Mouse (Mus musculus) brain, embryonic 18.5 days (tissue): ENCODE results near the gene Rps18.
"Not testable (repeated sequence)": the region's sequence is repeated elsewhere in the genome, so short reads cannot be mapped to it uniquely, and the experiment has no call there.

ENCODE experiments used
- DNase-seq: peaks from one replicate; pipeline ENCODE4 v3.0.0-alpha.2; 2012; ENCODE audit warnings: low read depth, low spot score

Rps18 gene

DNA sequence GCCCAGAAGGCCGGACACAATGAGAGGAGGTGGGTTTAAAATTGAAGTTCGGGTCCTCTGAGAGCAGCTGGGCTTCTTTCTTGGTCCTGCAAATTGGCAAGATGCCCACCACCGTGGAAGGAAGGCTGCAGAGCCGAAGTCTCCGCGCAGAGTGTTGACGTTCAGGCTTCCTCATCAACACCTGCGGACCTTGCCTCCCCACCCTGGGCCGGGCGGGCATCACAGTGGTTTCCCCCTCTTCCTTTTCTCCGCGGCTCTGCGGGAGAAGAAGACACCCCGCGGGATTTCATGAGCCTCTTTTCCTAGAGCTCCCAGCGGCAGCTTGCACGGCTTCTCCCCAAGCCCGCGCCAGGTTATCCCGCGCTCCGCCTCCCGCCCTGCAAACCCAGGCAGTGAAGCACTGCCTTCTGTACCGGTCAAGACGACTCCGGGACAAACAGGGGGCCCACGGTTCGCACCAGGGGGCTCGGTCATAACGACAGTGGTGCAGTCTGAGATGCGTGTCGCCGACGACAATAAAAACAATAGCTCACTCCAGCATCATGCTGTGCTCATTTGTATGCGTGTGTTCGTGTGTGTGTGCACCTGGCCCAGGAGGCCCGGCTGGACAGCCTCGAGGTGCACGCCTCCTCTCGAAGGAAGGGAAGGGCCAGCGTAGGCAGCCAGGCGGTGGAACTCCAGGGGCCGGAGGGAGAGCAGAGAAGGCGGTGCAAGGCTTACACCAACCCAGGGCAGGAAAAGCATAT, 47.3 kb downstream of the Rps18 start:
- no peak for DNase-seq

DNA sequence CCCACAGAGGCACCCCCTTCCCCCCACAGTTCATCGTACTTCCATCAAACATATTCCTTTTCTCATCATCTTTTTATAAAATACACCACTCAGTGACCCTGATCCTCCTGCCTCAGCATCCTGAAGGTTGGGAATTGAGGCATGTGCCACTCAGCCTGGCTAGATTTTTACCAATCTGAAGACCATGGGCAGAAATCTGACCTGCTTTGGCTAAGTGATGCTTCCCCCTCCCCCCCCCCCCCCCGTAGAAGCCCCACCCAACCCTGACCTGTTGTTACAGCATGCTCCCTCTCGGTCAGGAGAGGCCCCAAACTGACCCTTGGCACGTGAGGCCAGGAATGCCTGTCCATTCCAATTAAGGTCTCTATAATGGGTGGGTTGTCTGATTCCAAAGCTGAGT, 51.0 kb downstream of the Rps18 start, which contains the start of gene Platr17:
TSS of gene Platr17 (plus strand) at position 301 of the 400 bp plus-strand sequence.
- not testable (repeated sequence) for DNase-seq

DNA sequence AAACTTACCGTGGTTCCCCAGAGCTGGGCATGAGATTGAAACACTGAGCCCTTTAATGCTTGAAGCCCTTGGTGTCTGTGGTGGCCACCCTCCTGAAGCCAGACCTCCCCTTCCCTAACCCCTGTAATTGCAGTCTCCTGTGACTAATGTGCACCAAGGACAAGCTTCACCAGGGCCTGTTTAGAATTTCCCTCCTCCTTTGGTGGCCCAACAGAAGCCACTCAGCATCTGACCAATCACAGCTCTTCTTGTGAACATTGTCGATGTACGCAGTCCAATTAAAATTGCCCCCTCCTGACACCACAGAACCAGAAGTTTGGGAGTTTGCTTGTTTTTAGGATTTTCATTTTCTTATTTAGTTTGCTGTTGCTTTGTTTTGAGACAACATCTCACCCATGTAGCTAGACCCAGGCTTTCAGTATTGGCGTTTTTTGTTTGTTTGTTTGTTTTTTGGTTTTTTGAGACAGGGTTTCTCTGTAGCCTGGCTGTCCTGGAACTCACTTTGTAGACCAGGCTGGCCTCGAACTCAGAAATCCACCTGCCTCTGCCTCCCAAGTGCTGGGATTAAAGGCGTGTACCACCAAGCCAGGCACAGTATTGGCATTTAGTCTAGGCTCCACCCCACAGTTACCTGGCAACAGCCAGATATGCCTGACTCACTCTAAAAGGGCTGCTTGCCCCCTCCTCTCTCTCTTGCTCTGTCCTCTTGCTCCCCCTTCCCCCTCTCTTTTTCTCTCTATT, 51.7 kb downstream of the Rps18 start:
- DNase-seq = not testable (repeated sequence)

DNA sequence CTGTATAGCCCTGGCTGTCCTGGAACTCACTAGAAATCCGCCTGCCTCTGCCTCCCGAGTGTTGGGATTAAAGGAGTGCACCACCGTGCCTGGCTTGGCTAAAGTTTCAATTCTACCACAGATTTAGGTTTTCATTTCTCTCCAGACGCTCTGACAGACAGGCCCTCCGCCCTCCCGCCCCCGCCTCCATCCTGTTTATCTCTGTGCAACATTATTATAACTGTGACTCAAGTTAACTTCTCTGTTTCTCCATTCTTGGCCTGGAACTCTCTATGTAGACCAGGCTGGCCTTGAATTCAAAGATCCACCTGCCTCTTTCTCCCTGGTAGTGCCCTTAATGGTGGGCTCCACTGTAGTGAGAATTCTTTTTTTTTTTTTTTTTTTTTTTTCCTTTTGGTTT, 53.3 kb downstream of the Rps18 start:
- DNase-seq = no peak

DNA sequence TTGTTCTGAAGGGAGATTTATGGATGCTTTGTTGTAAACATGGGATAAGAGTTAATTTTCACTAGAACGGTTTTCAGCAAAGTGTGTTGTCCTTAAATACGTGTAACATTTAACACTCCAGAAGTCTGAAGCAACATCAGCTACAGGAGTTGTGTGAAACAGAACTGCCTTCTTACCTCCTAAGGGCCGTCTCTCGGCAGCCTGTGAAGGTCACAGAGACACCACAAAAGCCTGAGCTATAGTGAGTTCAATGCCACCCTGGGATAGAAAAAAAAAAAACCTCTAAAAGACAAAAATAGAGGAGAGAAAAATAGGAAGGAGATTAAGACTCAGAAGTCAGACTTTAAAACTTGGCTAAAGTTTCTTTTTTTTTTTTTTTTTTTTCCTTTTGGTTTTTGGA, 53.7 kb downstream of the Rps18 start:
- DNase-seq = no peak
